Mouse (Mus musculus): ENCODE measurements around the gene Kctd20. TPM values are rescaled to one million over a fixed set of nuclear protein-coding genes. Genes with fewer than 3 reads are reported as not detected.

Gene Kctd20
- polyA plus RNA-seq, 1 experiment = 77.5 TPM

- no peak overlapping the region for H3K4me3 ChIP-seq (ENCODE audit: insufficient read depth, low read length)
- TF ChIP-seq CTCF (IDR thresholded peaks at IDR 0.05; ENCODE audit: borderline replicate concordance, insufficient read depth, low read length) (peak; percentile 32; the same call in 1 of the 2 replicates), POLR2A (IDR thresholded peaks at IDR 0.05; ENCODE audit: low read depth, low read length) (no peak; the same call in 1 of the 2 replicates)
- peak overlapping the region; percentile 70 for H3K27ac ChIP-seq (ENCODE audit: insufficient read depth, low read length)
- peaks cover 5% of the 10 kb centered on the region; the same call in 1 of the 2 replicates for H3K4me1 ChIP-seq (ENCODE audit: control insufficient read depth, insufficient read depth, low read length)
These were observed 21.2 kb upstream of the Kctd20 start for GRCm38 (mm10) chr17:28930392-28931074.

- TF ChIP-seq CTCF (IDR thresholded peaks at IDR 0.05; ENCODE audit: borderline replicate concordance, insufficient read depth, low read length) = no peak
- TF ChIP-seq POLR2A (IDR thresholded peaks at IDR 0.05; ENCODE audit: low read depth, low read length) = no peak
- Histone ChIP-seq H3K4me1 (ENCODE audit: control insufficient read depth, insufficient read depth, low read length) (peaks cover 5% of the 10 kb centered on the region; the same call in 1 of the 2 replicates), H3K27ac (ENCODE audit: insufficient read depth, low read length) (peak overlapping the region; percentile 70; the same call in 1 of the 2 replicates)
These were observed 20.1 kb upstream of the Kctd20 start for GRCm38 (mm10) chr17:28931436-28932211.

DNA sequence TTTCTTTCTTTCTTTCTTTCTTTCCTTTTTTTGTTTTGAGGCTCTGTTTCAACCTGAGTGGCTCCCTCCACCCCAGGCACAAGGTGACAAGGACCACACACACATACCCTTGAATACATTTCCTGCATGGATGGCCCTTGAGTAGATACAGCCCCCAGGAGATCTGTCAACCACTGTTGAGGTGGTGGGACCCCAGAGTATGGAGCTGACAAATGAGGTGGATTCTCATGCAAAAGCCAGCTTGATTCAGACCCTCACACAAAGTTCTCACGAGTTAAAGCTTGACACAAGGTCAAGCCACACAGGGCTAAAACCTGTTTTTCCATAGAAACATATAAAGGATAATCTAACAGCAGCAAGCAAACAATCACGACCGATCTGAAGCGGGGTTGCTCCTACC, 19.5 kb upstream of the Kctd20 start:
- TF ChIP-seq CTCF (IDR thresholded peaks at IDR 0.05; ENCODE audit: borderline replicate concordance, insufficient read depth, low read length) = no peak
- TF ChIP-seq POLR2A (IDR thresholded peaks at IDR 0.05; ENCODE audit: low read depth, low read length) = no peak
- Histone ChIP-seq H3K4me1 (ENCODE audit: control insufficient read depth, insufficient read depth, low read length) (peaks cover 5% of the 10 kb centered on the region; the same call in 1 of the 2 replicates), H3K27ac (ENCODE audit: insufficient read depth, low read length) (no peak overlapping the region), H3K4me3 (ENCODE audit: insufficient read depth, low read length) (no peak overlapping the region)

More at GRCm38 (mm10) chr17:28931436-28932211, 20.1 kb upstream of the Kctd20 start:
- no peak overlapping the region for H3K4me3 ChIP-seq (ENCODE audit: insufficient read depth, low read length)

GRCm38 (mm10) chr17:28934120-28934916, 17.4 kb upstream of the Kctd20 start:
- no peak overlapping the region for H3K4me3 ChIP-seq (ENCODE audit: insufficient read depth, low read length)
- no peak for TF ChIP-seq POLR2A (IDR thresholded peaks at IDR 0.05; ENCODE audit: low read depth, low read length)
- no peak for TF ChIP-seq CTCF (IDR thresholded peaks at IDR 0.05; ENCODE audit: borderline replicate concordance, insufficient read depth, low read length)
- no peak overlapping the region for H3K27ac ChIP-seq (ENCODE audit: insufficient read depth, low read length)
- H3K4me1 ChIP-seq (ENCODE audit: control insufficient read depth, insufficient read depth, low read length) = peaks cover 5% of the 10 kb centered on the region; the same call in 1 of the 2 replicates

GRCm38 (mm10) chr17:28936133-28936532, 15.6 kb upstream of the Kctd20 start:
- Histone ChIP-seq H3K4me3 (ENCODE audit: insufficient read depth, low read length) (no peak overlapping the region), H3K4me1 (ENCODE audit: control insufficient read depth, insufficient read depth, low read length) (peaks cover 3% of the 10 kb centered on the region; the same call in 1 of the 2 replicates), H3K27ac (ENCODE audit: insufficient read depth, low read length) (no peak overlapping the region)
- TF ChIP-seq CTCF (IDR thresholded peaks at IDR 0.05; ENCODE audit: borderline replicate concordance, insufficient read depth, low read length) (no peak), POLR2A (IDR thresholded peaks at IDR 0.05; ENCODE audit: low read depth, low read length) (no peak)

DNA sequence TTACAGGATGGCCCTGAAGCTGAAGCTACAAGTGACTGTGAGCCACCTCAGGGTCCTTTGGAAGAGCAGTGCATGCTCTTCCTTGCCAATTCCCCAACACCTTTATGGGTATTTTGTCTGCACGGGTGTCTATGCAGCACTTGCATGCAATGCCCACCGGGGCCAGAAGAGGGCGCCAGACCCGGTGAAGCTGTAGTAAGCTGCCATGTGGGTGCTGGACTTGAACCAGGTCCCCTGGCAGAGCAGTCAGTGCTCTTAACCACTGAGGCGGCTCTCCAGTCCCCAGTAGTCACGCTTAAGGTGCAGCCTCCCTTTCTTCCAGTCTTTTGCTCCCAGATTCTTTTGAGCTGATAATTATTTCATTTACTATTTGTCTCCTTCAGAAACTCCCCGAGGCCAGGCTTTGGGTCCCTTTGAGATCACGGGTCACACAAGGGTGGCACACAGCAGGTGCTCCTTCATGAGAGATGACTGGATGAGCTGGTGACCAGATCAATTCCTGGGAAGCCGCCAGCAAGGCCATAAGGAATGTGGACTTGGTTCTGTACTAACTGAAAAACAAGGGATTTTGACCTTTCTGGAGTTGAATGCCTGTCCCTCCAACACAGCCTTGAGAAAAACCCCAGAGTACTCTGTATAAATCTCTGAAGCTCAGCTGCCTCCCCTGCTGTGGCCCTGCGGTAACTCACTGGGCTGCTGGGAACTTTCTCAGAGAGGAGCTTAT, 15.0 kb upstream of the Kctd20 start:
- Histone ChIP-seq H3K4me3 (ENCODE audit: insufficient read depth, low read length) (no peak overlapping the region), H3K4me1 (ENCODE audit: control insufficient read depth, insufficient read depth, low read length) (no peaks in the 10 kb centered on the region), H3K27ac (ENCODE audit: insufficient read depth, low read length) (no peak overlapping the region)
- TF ChIP-seq POLR2A (IDR thresholded peaks at IDR 0.05; ENCODE audit: low read depth, low read length) = no peak
- no peak for TF ChIP-seq CTCF (IDR thresholded peaks at IDR 0.05; ENCODE audit: borderline replicate concordance, insufficient read depth, low read length)

GRCm38 (mm10) chr17:28940776-28941555, 10.8 kb upstream of the Kctd20 start:
- Histone ChIP-seq H3K4me1 (ENCODE audit: control insufficient read depth, insufficient read depth, low read length) (no peaks in the 10 kb centered on the region), H3K27ac (ENCODE audit: insufficient read depth, low read length) (no peak overlapping the region), H3K4me3 (ENCODE audit: insufficient read depth, low read length) (no peak overlapping the region)
- TF ChIP-seq CTCF (IDR thresholded peaks at IDR 0.05; ENCODE audit: borderline replicate concordance, insufficient read depth, low read length) (no peak), POLR2A (IDR thresholded peaks at IDR 0.05; ENCODE audit: low read depth, low read length) (no peak)

DNA sequence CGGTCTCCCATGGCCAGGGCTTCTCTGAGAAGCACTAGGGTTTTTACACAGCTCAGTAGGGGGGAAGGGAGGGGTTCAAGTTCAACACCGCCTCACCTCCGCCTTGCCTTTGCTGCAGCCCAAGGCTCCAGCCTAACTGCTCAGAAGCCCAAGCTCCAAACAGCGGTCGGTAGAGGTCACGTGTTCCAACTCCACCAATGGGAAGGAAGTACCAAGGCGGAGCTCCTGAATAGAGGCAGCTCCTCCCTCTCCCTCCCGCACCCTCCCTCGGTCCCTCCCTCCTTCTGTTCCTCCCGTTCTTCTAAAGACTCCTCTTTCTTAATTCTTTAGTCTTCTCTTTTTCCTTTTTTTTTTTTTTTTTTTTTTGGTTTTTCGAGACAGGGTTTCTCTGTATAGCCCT, 9.6 kb upstream of the Kctd20 start:
- no peak overlapping the region for H3K4me3 ChIP-seq (ENCODE audit: insufficient read depth, low read length)
- no peak overlapping the region for H3K27ac ChIP-seq (ENCODE audit: insufficient read depth, low read length)
- no peak for TF ChIP-seq POLR2A (IDR thresholded peaks at IDR 0.05; ENCODE audit: low read depth, low read length)
- TF ChIP-seq CTCF (IDR thresholded peaks at IDR 0.05; ENCODE audit: borderline replicate concordance, insufficient read depth, low read length) = no peak
- no peaks in the 10 kb centered on the region for H3K4me1 ChIP-seq (ENCODE audit: control insufficient read depth, insufficient read depth, low read length)
